Mouse (Mus musculus): ENCODE measurements around the gene Cdk2.
A peak's percentile ranks its signal among the peaks of the same experiment; 100 is the strongest.

GRCm38 (mm10) chr10:128731002-128731433 is 26.2 kb upstream of the Cdk2 start:
- peak; percentile 96 for TF ChIP-seq CTCF (conservative IDR thresholded peaks at IDR 0.05; ENCODE audit: low read length)
- TF ChIP-seq POU5F1 (IDR thresholded peaks at IDR 0.05; ENCODE audit: borderline replicate concordance, low read length), result no peak
- no peak for TF ChIP-seq NANOG (IDR thresholded peaks at IDR 0.05; ENCODE audit: borderline replicate concordance, low read length)
